Mouse (Mus musculus) urinary bladder, postnatal 10 days (tissue): Measurements from ENCODE around the gene Tbc1d21.

ENCODE experiments used
- DNase-seq: peaks from one replicate; pipeline ENCODE4 v3.0.0; 2022; ENCODE audit warnings: low spot score

The Tbc1d21 gene

GRCm38 (mm10) chr9:58341795-58342194 is 28.5 kb downstream of the Tbc1d21 start:
- DNase-seq, result no peak

- DNase-seq, result no peak
Observed at GRCm38 (mm10) chr9:58336650-58337281, 33.5 kb downstream of the Tbc1d21 start.

GRCm38 (mm10) chr9:58331276-58331675 is 39.0 kb downstream of the Tbc1d21 start:
- no peak for DNase-seq

- DNase-seq, result no peak
Observed at GRCm38 (mm10) chr9:58330293-58330692, 40.0 kb downstream of the Tbc1d21 start.

- DNase-seq, result no peak
Observed at GRCm38 (mm10) chr9:58327382-58327781, 42.9 kb downstream of the Tbc1d21 start.

GRCm38 (mm10) chr9:58326477-58327180 is 43.6 kb downstream of the Tbc1d21 start:
- no peak for DNase-seq

- no peak for DNase-seq
Observed at GRCm38 (mm10) chr9:58321681-58322080, 48.6 kb downstream of the Tbc1d21 start.

GRCm38 (mm10) chr9:58318317-58318716 is 51.9 kb downstream of the Tbc1d21 start:
- no peak for DNase-seq

- no peak for DNase-seq
Observed at GRCm38 (mm10) chr9:58317381-58317780, 52.9 kb downstream of the Tbc1d21 start.

- DNase-seq, result no peak
Observed at GRCm38 (mm10) chr9:58316784-58317183, 53.5 kb downstream of the Tbc1d21 start.

- no peak for DNase-seq
Observed at GRCm38 (mm10) chr9:58315850-58316249, 54.4 kb downstream of the Tbc1d21 start.

GRCm38 (mm10) chr9:58314682-58315360 is 55.4 kb downstream of the Tbc1d21 start:
- DNase-seq, result no peak

GRCm38 (mm10) chr9:58312944-58313359 is 57.3 kb downstream of the Tbc1d21 start, which contains the start of gene Loxl1:
Loxl1 (minus strand) TSS chr9:58313186.
- DNase-seq, result no peak

GRCm38 (mm10) chr9:58312196-58312943 is 57.9 kb downstream of the Tbc1d21 start:
- DNase-seq, result no peak

GRCm38 (mm10) chr9:58311191-58311910 is 58.9 kb downstream of the Tbc1d21 start:
- no peak for DNase-seq

- no peak for DNase-seq
Observed at GRCm38 (mm10) chr9:58310043-58310660, 60.1 kb downstream of the Tbc1d21 start.
